Mouse (Mus musculus) limb, embryonic 15.5 days (tissue): ENCODE results near the gene Mcm3ap. TPM values are rescaled to one million over a fixed set of nuclear protein-coding genes. Genes with fewer than 3 reads are reported as not detected.

Experiments
- ATAC-seq: fragments of 200-750 bp; cut with Nextera tagmentation; 2 replicates; pipeline ENCODE4 v1.8.0; 2017; ENCODE audit warnings: low read depth, moderate TSS enrichment; ENCODE audit not compliant: insufficient number of reproducible peaks, low FRiP score, low TSS enrichment
- H3K27ac ChIP-seq: fragments of 300-500 bp; sonication (generic); 2 replicates; pipeline ENCODE4 v1.5.1; 2015; ENCODE audit warnings: moderate library complexity, mild to moderate bottlenecking, inconsistent platforms
- H3K27me3 ChIP-seq: fragments of 300-500 bp; sonication (generic); 2 replicates; pipeline ENCODE4 v1.6.1; 2015; ENCODE audit warnings: inconsistent platforms
- H3K36me3 ChIP-seq: fragments of 300-500 bp; sonication (generic); 2 replicates; pipeline ENCODE4 v1.6.1; 2015; ENCODE audit warnings: inconsistent platforms
- H3K4me1 ChIP-seq: fragments of 300-500 bp; sonication (generic); 2 replicates; pipeline ENCODE4 v1.6.1; 2015; ENCODE audit warnings: inconsistent platforms
- H3K4me2 ChIP-seq: fragments of 300-500 bp; sonication (generic); 2 replicates; pipeline ENCODE4 v1.6.1; 2015; ENCODE audit warnings: mild to moderate bottlenecking, inconsistent platforms
- H3K4me3 ChIP-seq: fragments of 300-500 bp; sonication (generic); 2 replicates; pipeline ENCODE4 v1.5.1; 2015; ENCODE audit warnings: mild to moderate bottlenecking, inconsistent platforms
- H3K9ac ChIP-seq: fragments of 300-500 bp; sonication (generic); 2 replicates; pipeline ENCODE4 v1.6.1; 2015; ENCODE audit warnings: inconsistent platforms
- H3K9me3 ChIP-seq: fragments of 300-500 bp; sonication (generic); 2 replicates; pipeline ENCODE4 v1.6.1; 2016; ENCODE audit warnings: inconsistent platforms
- WGBS: fragments of 180-500 bp; shearing (Covaris S2); methylation state at CpG from one replicate; pipeline ENCODE4 v1.1.7; 2015; 5-methylcytosine and 5-hydroxymethylcytosine counted together
- polyA plus RNA-seq: library from polyadenylated mRNA; unstranded; fragments of >200 nt; fragmentation: Nextera tagmentation; extraction: Ambion mirVana; gene quantifications from 2 replicates; pipeline ENCODE4 v1.2.1, GENCODE M21; 2015

Mcm3ap gene
- 43.9 and 47.9 TPM in 2 replicates for polyA plus RNA-seq

DNA sequence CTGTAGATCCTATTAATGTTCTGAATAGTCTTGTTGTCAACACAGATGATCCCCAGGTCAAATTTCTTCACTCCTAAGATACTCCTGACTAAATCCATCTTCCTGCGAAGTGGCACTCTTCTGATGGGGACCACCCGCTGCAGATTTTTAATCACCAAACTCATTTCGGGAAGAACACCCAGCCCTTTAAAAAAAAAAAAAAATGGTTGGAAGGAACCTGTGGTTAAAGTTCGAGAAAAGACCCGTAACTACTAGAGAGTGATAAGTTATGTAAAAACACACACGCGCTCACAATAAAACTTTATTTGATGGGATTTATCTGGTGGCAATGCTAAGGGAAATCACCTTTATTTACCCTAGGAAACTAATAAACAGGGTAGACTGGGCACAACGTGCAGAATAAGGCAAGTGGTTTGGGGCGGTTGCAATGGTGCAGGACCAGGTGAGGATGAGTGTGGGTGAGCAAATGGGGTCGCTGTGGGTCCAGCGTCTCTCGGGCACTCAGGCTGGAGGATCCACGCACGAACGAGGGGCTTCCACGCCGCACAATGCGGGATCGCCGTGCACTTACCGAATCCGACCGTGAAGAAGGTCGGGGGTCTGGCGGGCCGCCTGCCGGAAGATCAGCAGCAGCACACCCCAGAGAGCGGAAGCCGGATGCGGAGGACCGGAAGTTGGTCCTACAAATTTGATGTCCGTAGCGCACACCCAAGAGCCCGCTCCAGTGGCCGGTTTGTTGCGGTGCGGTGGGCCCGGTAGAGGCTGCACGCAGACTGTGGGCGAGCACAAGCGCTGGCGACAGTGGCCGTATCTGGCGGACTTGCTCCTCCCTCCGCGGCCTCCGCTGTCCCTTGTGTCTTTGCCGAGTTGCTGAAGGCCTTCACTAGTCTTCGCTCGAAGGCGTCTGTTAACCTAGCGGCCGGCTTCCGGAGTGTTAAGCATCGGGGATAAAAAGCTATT, at the start of gene Mcm3ap, which contains the start of gene Ybey:
TSS of gene Mcm3ap (plus strand) at position 725 of the 960 bp plus-strand sequence.
TSS of gene Ybey (minus strand) at position 912 of the 960 bp plus-strand sequence.
- H3K36me3 ChIP-seq: peaks cover 36% of the 10 kb centered on the region
- under 1% methylated on average over 55 of the region's 55 CpGs for WGBS
- ATAC-seq: peak; percentile 89
- peak within 1 kb of the TSS; percentile 73 for H3K9ac ChIP-seq
- peak within 1 kb of the TSS; percentile 86 for H3K27ac ChIP-seq
- H3K4me1 ChIP-seq: peaks cover 9% of the 10 kb centered on the region; the same call in 1 of the 2 replicates
- H3K27me3 ChIP-seq: no peaks in the 10 kb centered on the region
- no peaks in the 10 kb centered on the region for H3K9me3 ChIP-seq
- peak within 1 kb of the TSS; percentile 44 for H3K4me2 ChIP-seq
- H3K4me3 ChIP-seq: peak within 1 kb of the TSS; percentile 67

DNA sequence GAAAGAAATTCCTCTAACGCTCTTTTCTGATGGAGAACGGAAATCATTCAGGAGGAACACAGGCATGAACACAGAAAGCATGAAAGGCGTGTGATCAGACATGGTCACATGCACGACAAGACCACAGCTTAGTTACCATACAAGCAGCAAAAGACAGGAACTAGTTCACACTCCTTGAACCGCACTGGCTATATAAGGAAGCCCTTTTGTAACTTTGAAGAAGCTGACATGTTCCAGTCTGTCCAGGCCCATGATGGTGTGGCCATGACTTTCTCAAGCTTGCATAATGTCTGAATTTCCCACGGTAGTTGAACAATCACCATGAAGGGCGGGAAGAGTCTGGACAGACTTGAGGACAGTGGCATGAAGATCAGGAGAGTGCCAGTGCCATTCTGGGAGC, 43.1 kb upstream of the Mcm3ap start:
- 96% methylated on average over 7 of the region's 7 CpGs for WGBS
- H3K36me3 ChIP-seq: peaks cover 88% of the 10 kb centered on the region
- no peak overlapping the region for H3K9ac ChIP-seq
- H3K4me3 ChIP-seq: no peak overlapping the region
- H3K4me1 ChIP-seq: no peaks in the 10 kb centered on the region
- no peaks in the 10 kb centered on the region for H3K27me3 ChIP-seq
- H3K4me2 ChIP-seq: no peak overlapping the region
- H3K27ac ChIP-seq: no peak overlapping the region
- ATAC-seq: no peak
- no peaks in the 10 kb centered on the region for H3K9me3 ChIP-seq

DNA sequence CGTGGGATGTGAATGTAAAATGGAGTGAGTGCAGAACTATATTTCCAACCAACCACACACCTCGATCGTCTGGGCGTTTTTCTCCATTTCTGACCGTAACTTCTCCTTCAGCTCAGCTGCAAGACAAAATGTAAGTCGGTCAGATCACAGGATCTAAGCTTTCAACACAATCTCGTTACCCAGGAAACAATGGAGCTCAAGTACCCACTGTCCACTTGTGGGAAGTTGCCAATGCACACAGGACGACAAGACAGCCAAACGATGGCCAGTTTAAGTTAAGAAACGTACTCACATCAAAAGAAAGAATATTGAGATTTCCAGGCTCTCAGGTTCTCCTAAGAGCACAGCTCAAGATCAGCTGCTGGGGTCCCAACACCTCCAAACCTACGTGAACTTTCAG, 34.8 kb upstream of the Mcm3ap start:
- Histone ChIP-seq H3K4me1 (no peaks in the 10 kb centered on the region), H3K9me3 (no peaks in the 10 kb centered on the region), H3K9ac (no peak overlapping the region), H3K36me3 (peaks cover 93% of the 10 kb centered on the region), H3K4me2 (no peak overlapping the region), H3K4me3 (no peak overlapping the region), H3K27me3 (no peaks in the 10 kb centered on the region), H3K27ac (no peak overlapping the region)
- ATAC-seq: no peak
- WGBS: 93% methylated on average over 11 of the region's 11 CpGs

DNA sequence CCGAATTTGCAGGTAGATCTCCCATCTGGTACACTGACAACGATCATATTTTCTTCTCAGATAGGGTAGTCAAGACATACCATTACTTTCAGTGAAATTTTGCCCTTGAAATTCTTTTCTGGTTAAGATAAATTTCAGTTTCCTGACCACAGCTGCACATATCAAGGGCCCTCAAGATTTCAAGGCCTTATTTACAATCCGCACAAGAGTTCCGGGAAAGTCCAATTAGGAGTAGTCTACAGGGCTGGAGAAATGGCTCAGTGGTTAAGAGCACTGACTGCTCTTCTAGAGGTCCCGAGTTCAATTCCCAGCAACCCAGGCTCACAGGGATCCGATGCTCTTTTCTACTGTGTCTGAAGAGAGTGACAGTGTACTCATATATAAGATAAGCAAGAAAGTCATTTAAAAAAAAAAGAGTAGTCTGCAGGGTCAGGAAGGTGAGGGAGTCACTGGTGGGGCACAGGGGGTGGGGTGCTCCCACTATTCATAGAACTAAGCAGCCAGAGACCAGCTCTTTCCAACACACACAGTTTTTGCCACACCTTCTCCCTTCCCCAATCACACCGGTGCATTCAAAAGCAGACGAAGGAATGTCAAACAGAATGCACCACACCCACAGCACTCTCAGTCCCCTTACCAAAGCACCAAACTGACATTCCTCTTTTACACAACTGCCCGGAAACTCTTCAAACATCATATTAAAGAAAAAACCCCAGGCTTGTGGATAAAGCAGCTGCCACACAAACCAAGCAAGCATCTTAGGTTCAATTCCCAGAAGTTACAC, 29.4 kb upstream of the Mcm3ap start:
- H3K4me1 ChIP-seq: peaks cover 21% of the 10 kb centered on the region
- WGBS: 92% methylated on average over 9 of the region's 9 CpGs
- H3K4me3 ChIP-seq: no peak overlapping the region
- H3K9me3 ChIP-seq: no peaks in the 10 kb centered on the region
- no peak overlapping the region for H3K9ac ChIP-seq
- ATAC-seq: no peak
- no peak overlapping the region for H3K4me2 ChIP-seq
- H3K27me3 ChIP-seq: no peaks in the 10 kb centered on the region
- H3K36me3 ChIP-seq: peaks cover 51% of the 10 kb centered on the region
- H3K27ac ChIP-seq: no peak overlapping the region

DNA sequence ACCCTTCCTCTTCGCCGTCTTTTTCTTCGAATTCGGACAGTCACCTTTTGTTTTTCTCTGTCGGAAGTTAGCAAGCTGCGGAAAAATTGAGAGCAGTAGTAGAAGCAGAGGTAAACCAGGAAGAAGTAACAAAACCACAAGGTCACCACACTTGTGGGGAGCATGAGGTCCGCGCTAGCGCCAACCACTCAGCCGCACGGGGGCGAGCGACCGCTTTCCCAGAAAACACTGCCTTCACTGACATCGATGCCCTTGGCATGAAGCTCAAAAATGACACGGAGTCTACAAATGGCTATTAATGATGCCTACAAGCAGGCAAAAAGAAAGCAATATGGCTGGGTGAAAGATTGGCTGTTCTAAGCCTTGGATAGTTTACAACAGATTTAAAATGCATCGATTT, 28.4 kb upstream of the Mcm3ap start, which contains the start of gene AC141477.1:
TSS of gene AC141477.1 (minus strand) at position 164 of the 400 bp plus-strand sequence.
- H3K27me3 ChIP-seq: no peaks in the 10 kb centered on the region
- H3K36me3 ChIP-seq: peaks cover 42% of the 10 kb centered on the region
- H3K4me2 ChIP-seq: no peak within 1 kb of the TSS
- peaks cover 21% of the 10 kb centered on the region for H3K4me1 ChIP-seq
- H3K27ac ChIP-seq: no peak within 1 kb of the TSS
- WGBS: 97% methylated on average over 17 of the region's 17 CpGs
- ATAC-seq: no peak
- no peak within 1 kb of the TSS for H3K9ac ChIP-seq
- no peaks in the 10 kb centered on the region for H3K9me3 ChIP-seq
- H3K4me3 ChIP-seq: peak within 1 kb of the TSS; percentile 62; the same call in 1 of the 2 replicates

DNA sequence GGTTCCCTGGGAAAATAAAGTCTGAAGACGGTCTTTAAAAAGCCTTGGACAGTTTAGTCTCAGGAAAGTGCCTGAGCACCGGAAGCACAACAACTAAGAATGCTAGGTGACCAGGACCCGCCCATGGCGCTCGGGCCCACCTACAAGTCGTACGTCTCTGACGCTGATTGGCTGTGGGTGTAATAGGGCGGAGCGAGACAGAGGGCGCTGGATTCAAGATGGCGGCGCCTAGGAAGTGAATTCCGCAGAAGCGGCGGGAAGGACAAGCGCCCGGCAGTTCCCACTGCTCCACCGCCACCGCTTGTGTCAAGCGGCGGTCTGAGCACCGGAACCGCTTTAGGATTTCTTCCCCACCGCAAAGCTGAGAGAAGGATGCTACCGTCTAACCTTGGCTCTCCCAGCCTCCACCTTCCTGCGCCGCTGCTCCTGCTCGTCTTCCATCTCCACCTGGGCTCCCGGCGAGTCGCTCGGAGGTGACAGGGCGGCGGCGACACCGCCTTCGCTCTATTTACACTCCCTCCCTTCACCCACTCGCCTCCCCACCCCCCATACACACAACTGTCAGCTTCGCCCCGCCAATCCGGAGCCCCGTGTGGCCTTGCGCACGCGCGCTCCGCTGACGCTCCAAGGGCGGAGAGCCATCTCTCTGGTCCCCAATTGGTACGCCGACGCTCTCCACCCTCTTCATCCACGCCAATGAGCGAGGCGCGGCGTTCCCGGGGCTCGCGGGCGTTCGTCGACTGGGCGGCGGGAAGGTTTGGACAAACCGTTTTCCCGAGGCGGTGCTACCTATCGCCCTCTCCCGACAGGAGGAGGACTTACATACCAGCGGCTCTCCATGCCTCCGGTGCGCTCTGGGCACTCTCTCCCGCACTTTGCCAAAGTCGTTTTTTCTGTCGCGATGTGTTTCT, 26.3 kb upstream of the Mcm3ap start, which contains the start of gene Pcnt:
TSS of gene Pcnt (minus strand) at position 609 of the 911 bp plus-strand sequence.
- Histone ChIP-seq H3K27me3 (no peaks in the 10 kb centered on the region), H3K4me2 (peak within 1 kb of the TSS; percentile 78), H3K36me3 (peaks cover 21% of the 10 kb centered on the region), H3K4me3 (peak within 1 kb of the TSS; percentile 62), H3K9ac (peak within 1 kb of the TSS; percentile 58), H3K4me1 (peaks cover 23% of the 10 kb centered on the region), H3K27ac (peak within 1 kb of the TSS; percentile 91), H3K9me3 (no peaks in the 10 kb centered on the region)
- WGBS: under 1% methylated on average over 78 of the region's 78 CpGs
- ATAC-seq: peak; percentile 99

DNA sequence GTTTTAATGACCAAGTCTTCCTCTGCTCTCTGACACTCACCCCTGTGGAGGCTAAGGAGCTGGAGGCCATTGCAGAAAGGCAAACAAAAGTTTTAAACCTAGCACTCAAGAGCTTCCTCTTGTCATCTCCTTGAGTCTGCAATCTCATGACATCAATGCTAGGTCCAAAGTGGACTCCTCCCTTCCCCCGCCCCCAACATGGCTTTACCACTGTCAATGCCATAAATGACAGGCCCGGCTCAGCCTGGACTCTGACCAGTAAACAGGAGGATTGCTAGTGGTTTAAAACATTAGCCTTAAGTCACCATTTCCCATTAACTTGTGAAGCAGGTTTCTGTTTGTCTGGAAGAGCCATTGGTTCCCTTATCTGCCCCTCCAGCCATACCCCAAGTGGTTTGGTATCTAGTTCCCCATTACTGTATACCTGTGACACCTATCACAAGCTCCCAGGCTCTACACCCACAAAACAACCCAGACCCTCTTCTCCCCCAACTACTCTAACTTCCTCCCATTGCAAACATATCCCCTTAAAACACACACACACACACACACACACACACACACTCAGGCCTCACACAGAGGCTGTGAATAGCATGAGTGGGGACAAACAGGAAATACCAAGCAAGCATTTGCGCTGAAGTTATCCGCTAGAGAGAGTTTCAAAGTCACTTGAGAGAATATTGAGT, 22.6 kb upstream of the Mcm3ap start:
- Histone ChIP-seq H3K27ac (no peak overlapping the region), H3K4me2 (no peak overlapping the region), H3K9me3 (no peaks in the 10 kb centered on the region), H3K4me3 (no peak overlapping the region), H3K27me3 (no peaks in the 10 kb centered on the region), H3K4me1 (peaks cover 28% of the 10 kb centered on the region), H3K9ac (no peak overlapping the region), H3K36me3 (no peaks in the 10 kb centered on the region)
- 70% methylated on average over 4 of the region's 4 CpGs for WGBS
- no peak for ATAC-seq

DNA sequence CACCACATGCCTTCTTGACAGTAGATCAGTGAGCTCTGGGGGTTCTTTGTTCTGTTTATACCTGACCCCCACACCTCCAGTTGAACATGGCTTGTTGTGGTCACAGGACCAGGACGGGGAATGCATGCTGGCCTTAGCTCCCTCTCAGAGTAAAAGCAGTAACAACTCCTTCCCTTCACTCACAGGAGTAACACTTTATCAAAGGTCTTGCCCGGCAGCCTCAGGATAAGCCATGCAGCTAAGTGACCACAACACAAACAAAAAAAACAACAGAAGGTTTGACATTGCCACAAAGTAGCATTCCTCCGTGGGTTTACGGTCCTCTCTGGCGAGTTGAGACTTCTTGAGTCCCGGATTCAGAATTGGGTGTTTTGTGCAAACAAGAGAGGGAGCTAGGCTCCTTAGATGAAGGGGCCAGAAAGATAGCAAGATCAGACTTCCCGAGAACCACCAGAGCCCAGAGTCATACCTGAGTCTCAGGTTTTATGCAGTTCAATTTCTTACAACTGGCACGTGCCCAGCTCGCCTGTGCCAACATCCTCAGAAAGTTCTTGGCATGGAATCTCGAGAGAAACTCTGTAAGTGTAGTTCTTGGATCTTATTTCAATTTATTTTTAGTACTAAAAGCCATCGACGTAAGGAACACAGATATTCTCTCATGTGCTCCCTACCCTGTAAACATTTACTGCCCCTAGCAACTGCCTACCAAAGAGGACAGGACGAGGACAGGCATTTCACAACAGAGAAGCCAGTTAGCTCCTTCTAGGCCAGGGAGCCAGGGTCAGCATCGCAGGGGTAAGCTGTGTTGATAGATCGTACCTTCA, 21.1 kb upstream of the Mcm3ap start:
- ATAC-seq: no peak
- Histone ChIP-seq H3K27me3 (no peaks in the 10 kb centered on the region), H3K36me3 (no peaks in the 10 kb centered on the region), H3K27ac (peak overlapping the region; percentile 68), H3K4me1 (peaks cover 20% of the 10 kb centered on the region), H3K9ac (no peak overlapping the region), H3K4me2 (no peak overlapping the region), H3K4me3 (no peak overlapping the region), H3K9me3 (no peaks in the 10 kb centered on the region)
- WGBS: 59% methylated on average over 15 of the region's 15 CpGs

DNA sequence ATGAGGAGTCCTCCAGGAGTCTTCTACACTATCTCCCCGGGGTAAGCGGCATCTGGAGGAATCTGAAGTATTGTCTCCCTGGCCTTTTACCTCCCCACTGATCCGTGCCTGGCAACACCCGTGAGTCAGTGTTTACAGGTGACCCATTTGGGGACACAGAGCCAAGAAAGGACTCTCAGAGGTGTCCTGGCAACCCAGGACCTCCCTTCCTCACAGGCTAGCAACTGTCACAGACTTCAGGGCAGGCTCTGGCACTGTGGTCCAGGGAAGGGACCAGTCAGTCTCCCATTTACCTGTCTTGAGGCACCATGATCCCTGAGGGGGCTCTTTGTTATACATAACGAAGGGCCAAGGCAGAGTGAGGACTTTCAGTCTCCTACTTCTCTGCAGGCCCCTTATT, 19.9 kb upstream of the Mcm3ap start, which contains the start of gene 2610028H24Rik:
TSS of gene 2610028H24Rik (plus strand) at position 231 of the 400 bp plus-strand sequence.
- H3K4me2 ChIP-seq: no peak within 1 kb of the TSS
- H3K27ac ChIP-seq: peak within 1 kb of the TSS; percentile 68
- H3K9ac ChIP-seq: no peak within 1 kb of the TSS
- no peaks in the 10 kb centered on the region for H3K27me3 ChIP-seq
- peaks cover 12% of the 10 kb centered on the region; the same call in 1 of the 2 replicates for H3K4me1 ChIP-seq
- no peaks in the 10 kb centered on the region for H3K36me3 ChIP-seq
- H3K4me3 ChIP-seq: no peak within 1 kb of the TSS
- ATAC-seq: no peak
- 69% methylated on average over 5 of the region's 5 CpGs for WGBS
- H3K9me3 ChIP-seq: no peaks in the 10 kb centered on the region

DNA sequence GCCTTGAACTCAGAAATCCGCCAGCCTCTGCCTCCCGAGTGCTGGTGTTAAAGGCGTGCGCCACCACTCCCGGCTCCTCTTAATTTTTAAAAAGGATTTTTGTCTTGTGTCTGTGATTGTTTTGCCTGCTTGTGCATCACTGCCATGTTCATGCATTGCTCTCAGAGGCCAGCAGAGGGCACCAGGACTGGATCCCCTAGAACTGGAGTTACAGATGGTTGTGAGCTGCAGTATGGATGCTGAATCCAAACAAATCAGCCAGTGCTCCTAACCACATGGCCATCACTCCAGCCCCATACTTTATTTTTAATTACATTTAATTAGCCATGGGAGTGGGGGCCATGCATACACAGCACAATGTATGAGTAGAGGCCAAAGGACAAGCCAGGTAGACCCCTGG, 13.4 kb upstream of the Mcm3ap start:
- Histone ChIP-seq H3K36me3 (no peaks in the 10 kb centered on the region), H3K27me3 (no peaks in the 10 kb centered on the region), H3K9me3 (no peaks in the 10 kb centered on the region), H3K4me1 (no peaks in the 10 kb centered on the region), H3K9ac (no peak overlapping the region), H3K27ac (no peak overlapping the region), H3K4me2 (no peak overlapping the region), H3K4me3 (no peak overlapping the region)
- ATAC-seq: no peak
- 72% methylated on average over 5 of the region's 5 CpGs for WGBS
